Mouse (Mus musculus) forebrain, embryonic 11.5 days (tissue): ENCODE data around the gene Nod1. TPM values are rescaled to one million over a fixed set of nuclear protein-coding genes. Genes with fewer than 3 reads are reported as not detected.

Source experiments
- ATAC-seq: fragments of 200-750 bp; cut with Nextera tagmentation; replicated peaks from 2 replicates; pipeline ENCODE4 v1.8.0; 2017; ENCODE audit warnings: moderate TSS enrichment; ENCODE audit not compliant: low FRiP score
- DNase-seq: peaks from one replicate; pipeline ENCODE4 v3.0.0-alpha.2; 2017; ENCODE audit warnings: low spot score
- H3K27ac ChIP-seq: fragments of 300-500 bp; sonication (generic); 2 replicates; pipeline ENCODE4 v1.5.1; 2014; ENCODE audit warnings: low read depth, low read length
- H3K27me3 ChIP-seq: fragments of 300-500 bp; sonication (generic); 2 replicates; pipeline ENCODE4 v1.6.1; 2014; ENCODE audit warnings: mild to moderate bottlenecking, low read length, mixed read lengths; ENCODE audit not compliant: control insufficient read depth, insufficient read depth
- H3K36me3 ChIP-seq: fragments of 300-500 bp; sonication (generic); 2 replicates; pipeline ENCODE4 v1.6.1; 2014; ENCODE audit warnings: mild to moderate bottlenecking, low read length, moderate library complexity, mixed read lengths; ENCODE audit not compliant: control insufficient read depth, insufficient read depth
- H3K4me1 ChIP-seq: fragments of 300-500 bp; sonication (generic); replicated peaks from 2 replicates; pipeline ENCODE4 v1.6.1; 2014; ENCODE audit warnings: low read length, mixed read lengths; ENCODE audit not compliant: control insufficient read depth, insufficient read depth
- H3K4me2 ChIP-seq: fragments of 300-500 bp; sonication (generic); 2 replicates; pipeline ENCODE4 v1.6.1; 2014; ENCODE audit warnings: low read depth, mild to moderate bottlenecking, low read length, moderate library complexity, mixed read lengths; ENCODE audit not compliant: severe bottlenecking
- H3K4me3 ChIP-seq: fragments of 300-500 bp; sonication (generic); 2 replicates; pipeline ENCODE4 v1.5.1; 2014; ENCODE audit warnings: low read depth, low read length
- H3K9ac ChIP-seq: fragments of 300-500 bp; sonication (generic); 2 replicates; pipeline ENCODE4 v1.6.1; 2014; ENCODE audit warnings: low read length
- H3K9me3 ChIP-seq: fragments of 300-500 bp; sonication (generic); 2 replicates; pipeline ENCODE4 v1.6.1; 2016; ENCODE audit warnings: low read length, mixed read lengths; ENCODE audit not compliant: control insufficient read depth
- WGBS: fragments of 180-500 bp; shearing (Covaris S2); extraction: QIAGEN DNeasy Blood & Tissue Kit; methylation state at CpG from one replicate; pipeline ENCODE4 v1.1.7; 2014; 5-methylcytosine and 5-hydroxymethylcytosine counted together
- polyA plus RNA-seq: library from polyadenylated mRNA; unstranded; fragments of >200 nt; fragmentation: Nextera tagmentation; extraction: Ambion mirVana; gene quantifications from 2 replicates; pipeline ENCODE4 v1.2.1, GENCODE M21; 2014

Nod1 gene
- polyA plus RNA-seq, 1 experiment from 2014 or later: 2.0 TPM

- Histone ChIP-seq H3K9ac (no peak overlapping the region), H3K27ac (no peak overlapping the region), H3K27me3 (no peaks in the 10 kb centered on the region), H3K4me1 (no peaks in the 10 kb centered on the region), H3K4me2 (no peak overlapping the region), H3K9me3 (no peaks in the 10 kb centered on the region), H3K4me3 (no peak overlapping the region), H3K36me3 (no peaks in the 10 kb centered on the region)
- no peak for ATAC-seq
- DNase-seq: no peak
- 93% methylated on average over 12 of the region's 12 CpGs for WGBS
Measured at GRCm38 (mm10) chr6:54932526-54932925, 39.9 kb downstream of the Nod1 start.

- Histone ChIP-seq H3K4me3 (no peak overlapping the region), H3K36me3 (no peaks in the 10 kb centered on the region), H3K27ac (no peak overlapping the region), H3K4me1 (no peaks in the 10 kb centered on the region), H3K4me2 (no peak overlapping the region), H3K27me3 (no peaks in the 10 kb centered on the region), H3K9me3 (no peaks in the 10 kb centered on the region), H3K9ac (no peak overlapping the region)
- no peak for DNase-seq
- 95% methylated on average over 4 of the region's 4 CpGs for whole genome bisulfite sequencing
- no peak for ATAC-seq
Measured at GRCm38 (mm10) chr6:54931641-54932040, 40.8 kb downstream of the Nod1 start.

- DNase-seq: no peak
- no peak for ATAC-seq
- no peaks in the 10 kb centered on the region for H3K9me3 ChIP-seq
- no peak overlapping the region for H3K4me2 ChIP-seq
- no peaks in the 10 kb centered on the region for H3K36me3 ChIP-seq
- WGBS: 83% methylated on average over 6 of the region's 6 CpGs
- no peak overlapping the region for H3K9ac ChIP-seq
- H3K27ac ChIP-seq: no peak overlapping the region
- H3K4me1 ChIP-seq: no peaks in the 10 kb centered on the region
- no peaks in the 10 kb centered on the region for H3K27me3 ChIP-seq
- no peak overlapping the region for H3K4me3 ChIP-seq
Measured at GRCm38 (mm10) chr6:54927946-54928345, 44.5 kb downstream of the Nod1 start.

GRCm38 (mm10) chr6:54926899-54927298 is 45.5 kb downstream of the Nod1 start:
- WGBS: 78% methylated on average over 2 of the region's 2 CpGs
- Histone ChIP-seq H3K4me2 (no peak overlapping the region), H3K4me3 (no peak overlapping the region), H3K4me1 (no peaks in the 10 kb centered on the region), H3K9ac (no peak overlapping the region), H3K27ac (no peak overlapping the region), H3K9me3 (no peaks in the 10 kb centered on the region), H3K27me3 (no peaks in the 10 kb centered on the region), H3K36me3 (no peaks in the 10 kb centered on the region)
- DNase-seq: no peak
- ATAC-seq: no peak

GRCm38 (mm10) chr6:54925736-54926440 is 46.5 kb downstream of the Nod1 start:
- 73% methylated on average over 7 of the region's 7 CpGs for WGBS
- Histone ChIP-seq H3K36me3 (no peaks in the 10 kb centered on the region), H3K27me3 (no peaks in the 10 kb centered on the region), H3K27ac (no peak overlapping the region), H3K4me3 (no peak overlapping the region), H3K4me1 (no peaks in the 10 kb centered on the region), H3K9me3 (no peaks in the 10 kb centered on the region), H3K4me2 (no peak overlapping the region), H3K9ac (no peak overlapping the region)
- no peak for ATAC-seq
- DNase-seq: no peak

- no peaks in the 10 kb centered on the region for H3K27me3 ChIP-seq
- ATAC-seq (no peak), DNase-seq (no peak)
- H3K4me1 ChIP-seq: no peaks in the 10 kb centered on the region
- WGBS: 94% methylated on average over 16 of the region's 16 CpGs
- H3K9ac ChIP-seq: no peak overlapping the region
- no peaks in the 10 kb centered on the region for H3K9me3 ChIP-seq
- H3K27ac ChIP-seq: no peak overlapping the region
- no peak overlapping the region for H3K4me3 ChIP-seq
- H3K4me2 ChIP-seq: no peak overlapping the region
- H3K36me3 ChIP-seq: no peaks in the 10 kb centered on the region
Measured at GRCm38 (mm10) chr6:54924538-54924937, 47.9 kb downstream of the Nod1 start.

- DNase-seq: no peak
- no peak for ATAC-seq
Measured at GRCm38 (mm10) chr6:54918521-54918920, 53.9 kb downstream of the Nod1 start.

GRCm38 (mm10) chr6:54917523-54917922 is 54.9 kb downstream of the Nod1 start:
- ATAC-seq (no peak), DNase-seq (no peak)
- no peak overlapping the region for H3K9ac ChIP-seq
- H3K27ac ChIP-seq: no peak overlapping the region
- no peaks in the 10 kb centered on the region for H3K27me3 ChIP-seq
- WGBS: 50% methylated on average over 4 of the region's 4 CpGs
- H3K4me1 ChIP-seq: no peaks in the 10 kb centered on the region
- no peaks in the 10 kb centered on the region for H3K36me3 ChIP-seq
- H3K4me2 ChIP-seq: no peak overlapping the region
- H3K9me3 ChIP-seq: no peaks in the 10 kb centered on the region
- H3K4me3 ChIP-seq: no peak overlapping the region

More at GRCm38 (mm10) chr6:54918521-54918920, 53.9 kb downstream of the Nod1 start:
- H3K36me3 ChIP-seq: no peaks in the 10 kb centered on the region
- H3K9me3 ChIP-seq: no peaks in the 10 kb centered on the region
- H3K9ac ChIP-seq: no peak overlapping the region
- WGBS: 89% methylated on average over 5 of the region's 5 CpGs
- no peak overlapping the region for H3K4me2 ChIP-seq
- no peak overlapping the region for H3K27ac ChIP-seq
- no peaks in the 10 kb centered on the region for H3K27me3 ChIP-seq
- no peak overlapping the region for H3K4me3 ChIP-seq
- no peaks in the 10 kb centered on the region for H3K4me1 ChIP-seq

GRCm38 (mm10) chr6:54916941-54917340 is 55.5 kb downstream of the Nod1 start:
- ATAC-seq (no peak), DNase-seq (no peak)
- Histone ChIP-seq H3K4me3 (no peak overlapping the region), H3K4me2 (no peak overlapping the region), H3K36me3 (no peaks in the 10 kb centered on the region), H3K4me1 (no peaks in the 10 kb centered on the region), H3K27me3 (no peaks in the 10 kb centered on the region), H3K9ac (no peak overlapping the region), H3K27ac (no peak overlapping the region), H3K9me3 (no peaks in the 10 kb centered on the region)
- 80% methylated on average over 4 of the region's 4 CpGs for WGBS
